Mouse (Mus musculus): ENCODE measurements at regions not wholly inside any gene's neighbourhood (a gene's known extent, or its start where the extent isn't known, plus 50 kb on each side); places are given as distances from the start of the nearest gene placed in this dataset.

DNA sequence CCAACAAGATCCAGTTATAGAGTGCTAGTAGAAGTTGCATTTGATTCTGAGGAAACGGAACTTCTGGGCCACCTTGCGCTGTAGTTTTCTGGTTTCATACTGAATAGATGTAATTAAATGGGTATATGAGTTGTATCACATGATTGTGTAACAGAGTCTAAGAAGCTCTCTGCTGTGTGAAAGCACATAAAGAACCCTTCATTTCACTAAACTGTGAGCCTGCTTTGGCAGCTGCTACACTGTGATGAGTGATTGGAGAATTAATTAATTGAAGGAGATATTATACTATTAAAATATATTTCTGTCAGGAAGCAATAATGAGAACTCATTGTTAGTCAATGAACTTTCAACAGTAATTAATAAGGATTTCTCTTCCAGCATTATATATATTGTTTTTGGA is 369.8 kb upstream of the Fbxo33 start:
- DNase-seq (ENCODE audit: low spot score in 2 of 2) = no peak

- DNase-seq (ENCODE audit: low spot score in 2 of 2) = no peak
Measured at GRCm38 (mm10) chr12:59582587-59582986, 363.1 kb upstream of the Fbxo33 start.

GRCm38 (mm10) chr12:59579694-59580093 is 360.2 kb upstream of the Fbxo33 start:
- no peak for DNase-seq (ENCODE audit: low spot score in 2 of 2)

DNA sequence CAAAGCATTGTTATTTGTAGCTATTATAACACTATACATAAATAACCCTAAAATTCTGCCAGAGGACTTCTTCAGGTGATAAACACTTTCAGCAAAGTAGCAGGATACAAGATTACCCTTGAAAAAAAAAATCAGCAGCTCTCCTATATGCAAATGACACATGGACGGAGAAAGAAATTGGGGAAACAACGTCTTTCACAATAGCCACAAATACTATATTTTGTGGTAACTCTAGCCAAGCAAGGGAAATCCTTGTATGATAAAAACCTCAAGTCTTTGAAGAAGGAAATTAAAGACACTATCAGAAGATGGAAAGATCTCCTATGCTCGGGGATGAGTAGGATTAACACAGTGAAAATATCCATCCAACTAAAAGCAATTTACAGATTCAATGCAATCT is 344.4 kb upstream of the Fbxo33 start:
- no peak for DNase-seq (ENCODE audit: low spot score in 2 of 2)

DNA sequence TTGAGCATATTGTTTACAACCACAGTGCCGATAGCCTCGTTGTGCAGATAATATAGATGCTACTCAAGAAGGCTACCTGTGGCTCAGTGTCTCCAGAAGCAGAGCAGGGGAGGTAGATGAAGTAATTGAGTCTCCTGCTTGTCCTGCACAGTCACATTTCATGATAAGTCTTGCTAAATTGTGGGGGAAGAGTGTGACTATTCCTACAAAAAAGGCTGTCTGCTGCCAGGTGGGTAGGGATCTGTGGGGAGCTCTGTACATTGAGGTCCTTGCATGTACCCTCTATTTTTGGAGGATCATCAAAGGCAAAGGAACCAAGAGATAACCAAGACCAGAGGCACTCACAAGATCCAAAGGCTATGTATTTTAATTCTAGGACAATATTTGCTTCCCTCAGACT is 320.3 kb upstream of the Fbxo33 start:
- DNase-seq (ENCODE audit: low spot score in 2 of 2) = no peak

GRCm38 (mm10) chr12:59530521-59530920 is 311.0 kb upstream of the Fbxo33 start:
- DNase-seq (ENCODE audit: low spot score in 2 of 2) = no peak

DNA sequence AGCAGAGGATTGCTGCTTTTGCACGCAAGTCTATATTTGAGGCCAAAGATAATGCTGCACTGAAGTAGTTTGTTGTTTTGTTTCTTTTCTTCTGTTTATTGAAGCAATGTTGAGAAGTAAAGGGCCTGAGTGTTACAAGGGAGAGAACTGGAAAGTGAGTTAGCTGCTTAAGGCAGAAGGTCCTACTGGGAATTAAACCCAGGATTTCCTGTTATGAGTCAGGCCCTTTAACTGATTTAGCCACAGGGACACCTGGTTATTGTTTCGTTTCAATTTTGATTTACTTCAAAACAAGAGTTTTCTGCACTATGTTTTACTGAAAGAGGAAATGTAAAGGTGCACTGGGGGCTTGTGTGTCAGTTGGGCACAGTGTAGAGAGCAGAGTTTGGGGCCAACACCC is 303.8 kb upstream of the Fbxo33 start:
- no peak for DNase-seq (ENCODE audit: low spot score in 2 of 2)

- DNase-seq (ENCODE audit: low spot score in 2 of 2) = no peak
Measured at GRCm38 (mm10) chr12:59521946-59522345, 302.4 kb upstream of the Fbxo33 start.

DNA sequence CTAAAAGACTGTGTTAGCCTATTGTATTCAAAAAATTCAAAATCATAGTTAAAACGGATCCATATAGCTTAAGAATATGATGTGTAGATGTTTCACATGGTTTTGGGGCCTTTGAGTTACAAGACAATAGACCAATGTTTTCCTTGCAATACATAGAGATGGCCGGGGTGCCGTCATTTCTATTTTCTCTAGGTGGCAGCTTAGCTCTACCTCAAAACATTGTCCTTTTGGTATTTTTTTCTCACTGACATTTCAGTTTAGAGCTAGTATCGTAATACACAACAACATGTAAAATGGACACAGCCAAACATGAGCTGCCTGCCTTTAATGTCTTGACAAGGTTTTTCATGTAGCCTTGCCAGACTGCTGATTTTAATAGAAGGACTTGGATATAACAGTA is 290.3 kb upstream of the Fbxo33 start:
- DNase-seq (ENCODE audit: low spot score in 2 of 2) = no peak

DNA sequence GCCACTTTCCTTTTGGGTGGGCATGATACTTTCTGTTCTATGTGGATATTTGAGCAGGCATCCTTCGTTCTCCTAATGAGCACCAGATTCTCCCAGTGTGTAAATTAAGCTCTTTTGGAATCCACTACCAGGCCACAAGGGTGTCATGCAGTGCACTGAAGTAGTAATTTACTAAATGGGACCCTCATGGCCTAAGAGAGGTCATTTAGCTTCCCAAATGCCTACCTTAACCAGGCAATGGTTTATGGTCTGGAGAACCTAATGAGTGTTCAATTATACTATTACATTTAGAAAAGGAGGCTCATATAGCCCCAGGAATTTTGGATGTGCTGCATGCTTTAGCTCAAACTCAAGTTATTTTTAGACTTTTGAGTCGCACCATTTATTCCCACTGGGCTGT is 289.6 kb upstream of the Fbxo33 start:
- DNase-seq (ENCODE audit: low spot score in 2 of 2) = no peak

GRCm38 (mm10) chr12:59507431-59507830 is 287.9 kb upstream of the Fbxo33 start:
- DNase-seq (ENCODE audit: low spot score in 2 of 2) = no peak

DNA sequence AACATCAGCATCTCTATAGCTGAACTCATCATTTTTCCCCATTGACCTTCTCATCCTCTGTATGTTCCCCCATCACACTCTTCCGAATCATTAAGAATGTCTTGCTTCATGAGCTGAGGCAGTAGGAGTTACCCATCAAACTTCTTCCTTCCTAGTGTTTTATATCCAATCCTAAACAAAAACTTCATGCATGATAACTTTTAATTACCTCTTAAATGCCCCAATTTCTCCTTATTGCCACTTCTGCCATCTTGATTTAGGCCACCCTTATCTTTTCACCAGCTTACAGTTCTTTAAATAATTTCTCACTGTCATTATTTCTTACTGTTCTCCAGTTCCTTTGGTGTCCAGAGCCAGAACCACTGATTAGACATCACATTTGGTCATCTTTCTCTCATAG is 277.9 kb upstream of the Fbxo33 start:
- no peak for DNase-seq (ENCODE audit: low spot score in 2 of 2)

GRCm38 (mm10) chr12:59488019-59488418 is 268.5 kb upstream of the Fbxo33 start:
- no peak for DNase-seq (ENCODE audit: low spot score in 2 of 2)

DNA sequence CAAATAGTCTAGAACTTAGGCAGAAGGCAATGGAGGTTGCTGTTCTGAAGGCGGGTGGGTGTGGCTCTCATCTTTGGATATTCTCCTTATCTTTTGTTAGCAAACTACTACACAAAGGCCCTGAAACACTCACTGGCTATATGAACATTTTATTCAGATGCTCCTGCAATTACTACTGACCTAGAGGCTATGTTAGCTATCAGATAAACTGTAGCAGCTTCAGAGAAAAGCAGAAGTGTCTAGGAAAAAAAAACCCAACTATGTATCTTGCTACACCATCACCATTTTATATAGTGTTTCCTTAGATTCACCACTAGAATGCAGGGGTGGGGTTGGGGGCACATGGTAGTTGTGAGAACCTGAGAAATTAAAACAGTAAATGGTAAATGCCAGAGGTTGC is 268.0 kb upstream of the Fbxo33 start:
- no peak for DNase-seq (ENCODE audit: low spot score in 2 of 2)

GRCm38 (mm10) chr12:59460997-59461961 is 241.8 kb upstream of the Fbxo33 start:
- no peak for DNase-seq (ENCODE audit: low spot score in 2 of 2)

DNA sequence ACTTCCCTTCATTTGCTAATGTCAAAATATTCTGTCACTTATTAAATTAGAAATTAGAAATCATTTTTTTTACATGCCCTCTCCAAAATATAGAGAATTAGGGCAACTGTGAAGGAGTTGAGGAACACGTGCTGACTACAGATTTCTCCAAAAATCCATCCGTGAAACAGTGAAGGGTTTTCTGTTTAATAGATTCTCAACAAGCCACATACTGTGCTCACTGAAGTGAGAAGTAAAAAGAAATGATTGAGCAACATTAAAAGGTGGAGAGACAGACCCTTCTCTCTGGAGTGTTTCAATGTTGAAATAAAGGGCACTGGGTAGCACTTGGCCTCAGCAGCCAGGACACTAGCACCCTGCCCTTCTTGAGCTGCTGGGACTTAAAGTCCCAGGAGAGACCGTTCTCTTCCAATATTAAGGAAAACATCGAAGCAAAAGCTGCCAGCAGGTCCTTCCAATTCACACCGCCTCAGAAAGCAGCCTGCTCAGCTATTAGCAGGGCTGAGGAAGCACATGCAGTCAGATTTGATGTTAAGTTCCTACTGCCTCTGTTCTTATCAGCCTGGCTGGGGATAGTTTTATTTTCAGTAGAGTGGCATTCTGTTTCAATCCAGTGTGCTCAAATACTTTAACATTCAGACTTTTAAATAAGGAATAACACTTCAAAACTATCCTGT is 236.8 kb upstream of the Fbxo33 start:
- DNase-seq (ENCODE audit: low spot score in 2 of 2) = no peak

DNA sequence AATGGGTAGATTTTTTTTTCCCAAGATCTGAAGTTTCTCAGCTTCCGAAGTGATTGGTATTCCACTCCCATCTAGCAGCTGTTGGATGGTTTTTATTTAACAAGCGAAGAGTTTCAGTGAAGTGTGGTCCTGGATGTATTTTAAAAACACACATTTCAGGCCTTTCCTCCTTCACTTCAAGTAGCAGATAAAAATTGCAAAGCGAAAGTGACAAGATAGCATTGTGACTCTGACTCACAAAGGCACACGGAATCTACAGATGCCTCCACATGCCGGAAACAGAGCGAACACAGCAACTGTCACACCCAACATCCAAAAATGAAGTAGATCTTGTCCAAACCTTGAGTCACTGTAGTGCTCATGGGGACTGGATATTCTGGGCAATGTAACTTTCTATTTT is 195.5 kb upstream of the Fbxo33 start:
- no peak for DNase-seq (ENCODE audit: low spot score in 2 of 2)

GRCm38 (mm10) chr12:59411491-59411890 is 192.0 kb upstream of the Fbxo33 start:
- DNase-seq (ENCODE audit: low spot score in 2 of 2) = no peak

GRCm38 (mm10) chr12:59391103-59391502 is 171.6 kb upstream of the Fbxo33 start:
- no peak for DNase-seq (ENCODE audit: low spot score in 2 of 2)

DNA sequence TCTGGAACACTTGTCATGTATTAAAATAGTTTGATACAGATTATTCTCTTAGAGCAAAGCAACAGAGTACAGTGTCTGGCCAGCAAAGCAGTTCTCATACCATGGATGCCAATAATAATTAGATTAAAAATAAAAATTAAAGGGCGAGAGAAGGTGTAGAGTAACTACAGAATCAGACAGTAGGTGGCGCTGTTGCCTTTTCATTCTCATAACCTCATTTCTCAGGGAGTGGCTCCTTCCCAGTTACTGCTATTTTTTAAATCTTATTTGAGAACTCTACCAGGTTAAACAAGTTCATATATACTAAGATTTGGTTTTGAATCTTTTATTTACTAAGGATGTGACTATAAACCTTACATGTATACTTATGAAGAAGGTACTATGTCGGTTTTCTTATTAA is 163.3 kb upstream of the Fbxo33 start:
- DNase-seq (ENCODE audit: low spot score in 2 of 2) = peak in 1 of 2 experiments; percentile 39

DNA sequence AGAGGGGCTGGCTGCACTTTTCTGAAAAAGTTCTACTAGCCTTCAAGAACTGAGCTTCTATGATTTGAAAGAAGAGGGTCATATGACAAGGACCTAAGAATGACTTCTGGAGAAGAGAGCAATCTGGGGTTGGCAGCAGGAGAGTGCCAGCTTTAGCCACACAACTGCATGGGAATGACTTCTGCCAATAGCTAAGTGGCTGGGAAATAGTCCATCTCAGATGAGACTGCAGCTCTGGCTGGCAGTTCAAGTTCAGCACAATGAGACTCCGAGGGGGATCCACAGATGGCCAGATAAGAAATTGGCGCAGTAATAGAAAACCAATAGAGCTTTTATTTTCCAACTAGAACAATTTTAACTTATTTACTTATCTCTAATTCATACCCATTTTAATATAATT is 122.1 kb upstream of the Fbxo33 start:
- DNase-seq (ENCODE audit: low spot score in 2 of 2) = no peak

DNA sequence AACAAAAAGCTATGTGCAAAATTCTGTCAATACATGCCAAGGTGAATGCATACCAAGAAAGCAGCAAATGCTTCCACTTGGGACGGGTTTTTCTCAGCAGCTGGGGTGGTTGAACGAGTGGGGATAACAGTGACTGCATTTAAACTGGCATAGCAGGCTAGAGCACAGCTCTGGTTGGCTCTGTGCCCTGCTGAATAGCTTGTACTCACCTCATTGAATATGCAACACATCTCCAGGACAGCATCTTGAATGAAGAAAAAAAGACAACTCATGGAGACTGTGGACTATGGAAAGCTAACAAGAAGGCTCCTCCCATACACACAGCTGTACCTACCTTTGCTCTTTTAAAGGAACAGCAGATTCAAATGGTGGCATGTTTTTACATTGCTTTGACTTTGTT is 111.2 kb upstream of the Fbxo33 start:
- no peak for DNase-seq (ENCODE audit: low spot score in 2 of 2)

- DNase-seq (ENCODE audit: low spot score in 2 of 2) = no peak
Measured at GRCm38 (mm10) chr12:59312703-59313102, 93.2 kb upstream of the Fbxo33 start.

All from spleen, postnatal 10 days (tissue).